Mouse (Mus musculus): ENCODE data around the gene Ecm1. TPM values are rescaled to one million over a fixed set of nuclear protein-coding genes. Genes with fewer than 3 reads are reported as not detected.

Ecm1 gene
- polyA plus RNA-seq, 1 experiment from 2014 or later, result 35.8 TPM

GRCm38 (mm10) chr3:95718153-95718552 lies 21.2 kb downstream of the Ecm1 start:
- H3K27me3 ChIP-seq (replicated peaks; ENCODE audit: control insufficient read depth, insufficient read depth, low read length), result no peaks in the 10 kb centered on the region
- H3K36me3 ChIP-seq (ENCODE audit: control insufficient read depth, insufficient read depth), result no peaks in the 10 kb centered on the region
- H3K9me3 ChIP-seq (ENCODE audit: control insufficient read depth), result 0 out of 2 replicates have a peak, but pooled peaks cover 3% of the 10 kb centered on the region
- ATAC-seq, result no peak
- no peaks in the 10 kb centered on the region for H3K4me1 ChIP-seq (replicated peaks; ENCODE audit: control insufficient read depth, insufficient read depth, low read length)
- H3K4me3 ChIP-seq (ENCODE audit: low read depth, low read length), result no peak overlapping the region
- TF ChIP-seq CTCF (IDR thresholded peaks at IDR 0.05; ENCODE audit: low read depth), result no peak
- 53% methylated on average over 2 of the region's 2 CpGs for WGBS
- no peak overlapping the region for H3K9ac ChIP-seq (ENCODE audit: low read depth, low read length)
- no peak overlapping the region for H3K27ac ChIP-seq (ENCODE audit: low read depth, low read length)
- H3K4me2 ChIP-seq (replicated peaks; ENCODE audit: low read depth), result no peak overlapping the region

DNA sequence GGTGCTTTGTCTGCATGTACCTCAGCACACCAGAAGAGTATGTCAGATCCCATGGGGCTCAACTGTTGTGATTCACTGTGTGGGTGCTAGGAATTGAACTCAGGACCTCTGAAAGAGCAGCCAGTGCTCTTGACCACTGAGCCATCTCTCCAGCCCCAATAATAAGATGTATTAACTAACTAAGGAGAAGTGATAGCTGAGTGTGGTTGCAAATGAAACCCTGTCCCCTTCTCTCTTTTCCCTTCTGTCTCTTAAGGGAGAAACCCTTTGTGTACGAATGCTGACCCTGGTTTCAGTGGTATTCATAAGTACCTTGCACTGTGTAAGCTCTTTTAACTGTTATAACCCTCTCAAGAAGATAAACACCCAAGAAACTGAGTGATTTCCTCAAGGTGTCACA lies 23.3 kb downstream of the Ecm1 start:
- Histone ChIP-seq H3K9me3 (ENCODE audit: control insufficient read depth) (0 out of 2 replicates have a peak, but pooled peaks cover 6% of the 10 kb centered on the region), H3K36me3 (ENCODE audit: control insufficient read depth, insufficient read depth) (no peaks in the 10 kb centered on the region), H3K9ac (ENCODE audit: low read depth, low read length) (no peak overlapping the region), H3K4me3 (ENCODE audit: low read depth, low read length) (no peak overlapping the region), H3K4me1 (replicated peaks; ENCODE audit: control insufficient read depth, insufficient read depth, low read length) (no peaks in the 10 kb centered on the region), H3K27ac (ENCODE audit: low read depth, low read length) (no peak overlapping the region), H3K27me3 (replicated peaks; ENCODE audit: control insufficient read depth, insufficient read depth, low read length) (no peaks in the 10 kb centered on the region), H3K4me2 (replicated peaks; ENCODE audit: low read depth) (no peak overlapping the region)
- 90% methylated on average over 1 of the region's 1 CpGs for WGBS
- no peak for ATAC-seq
- no peak for TF ChIP-seq CTCF (IDR thresholded peaks at IDR 0.05; ENCODE audit: low read depth)

DNA sequence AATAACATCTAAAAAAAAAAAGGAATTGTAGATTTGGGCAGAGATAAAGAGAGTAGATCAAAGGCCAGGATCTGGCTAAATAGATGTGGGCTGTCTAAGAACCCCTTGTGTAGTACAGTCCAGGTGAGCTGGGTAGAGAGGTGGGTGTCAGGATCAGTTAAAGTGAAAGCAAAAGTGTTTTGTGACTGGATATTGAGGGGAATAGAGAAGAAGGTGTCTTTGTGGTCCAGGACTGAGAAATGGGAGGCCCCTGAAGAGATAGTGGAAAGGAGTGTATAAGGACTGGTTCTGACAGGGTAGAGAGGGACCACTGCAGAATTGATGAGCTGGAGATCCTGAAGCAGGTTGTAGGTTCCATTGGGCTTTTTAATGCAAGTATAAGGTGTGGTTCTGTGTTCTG lies 29.4 kb downstream of the Ecm1 start:
- H3K9me3 ChIP-seq (ENCODE audit: control insufficient read depth), result 0 out of 2 replicates have a peak, but pooled peaks cover 6% of the 10 kb centered on the region
- no peak for TF ChIP-seq CTCF (IDR thresholded peaks at IDR 0.05; ENCODE audit: low read depth)
- no peaks in the 10 kb centered on the region for H3K36me3 ChIP-seq (ENCODE audit: control insufficient read depth, insufficient read depth)
- no peak overlapping the region for H3K9ac ChIP-seq (ENCODE audit: low read depth, low read length)
- no peak overlapping the region for H3K4me3 ChIP-seq (ENCODE audit: low read depth, low read length)
- H3K4me2 ChIP-seq (replicated peaks; ENCODE audit: low read depth), result no peak overlapping the region
- H3K4me1 ChIP-seq (replicated peaks; ENCODE audit: control insufficient read depth, insufficient read depth, low read length), result no peaks in the 10 kb centered on the region
- no peaks in the 10 kb centered on the region for H3K27me3 ChIP-seq (replicated peaks; ENCODE audit: control insufficient read depth, insufficient read depth, low read length)
- H3K27ac ChIP-seq (ENCODE audit: low read depth, low read length), result no peak overlapping the region
- no peak for ATAC-seq

GRCm38 (mm10) chr3:95709044-95709443 lies 30.3 kb downstream of the Ecm1 start:
- no peak for ATAC-seq
- Histone ChIP-seq H3K36me3 (ENCODE audit: control insufficient read depth, insufficient read depth) (no peaks in the 10 kb centered on the region), H3K4me1 (replicated peaks; ENCODE audit: control insufficient read depth, insufficient read depth, low read length) (no peaks in the 10 kb centered on the region), H3K4me3 (ENCODE audit: low read depth, low read length) (no peak overlapping the region), H3K9ac (ENCODE audit: low read depth, low read length) (no peak overlapping the region), H3K4me2 (replicated peaks; ENCODE audit: low read depth) (no peak overlapping the region), H3K9me3 (ENCODE audit: control insufficient read depth) (0 out of 2 replicates have a peak, but pooled peaks cover 6% of the 10 kb centered on the region), H3K27ac (ENCODE audit: low read depth, low read length) (no peak overlapping the region), H3K27me3 (replicated peaks; ENCODE audit: control insufficient read depth, insufficient read depth, low read length) (no peaks in the 10 kb centered on the region)
- TF ChIP-seq CTCF (IDR thresholded peaks at IDR 0.05; ENCODE audit: low read depth), result no peak
- WGBS, result 86% methylated on average over 4 of the region's 4 CpGs

DNA sequence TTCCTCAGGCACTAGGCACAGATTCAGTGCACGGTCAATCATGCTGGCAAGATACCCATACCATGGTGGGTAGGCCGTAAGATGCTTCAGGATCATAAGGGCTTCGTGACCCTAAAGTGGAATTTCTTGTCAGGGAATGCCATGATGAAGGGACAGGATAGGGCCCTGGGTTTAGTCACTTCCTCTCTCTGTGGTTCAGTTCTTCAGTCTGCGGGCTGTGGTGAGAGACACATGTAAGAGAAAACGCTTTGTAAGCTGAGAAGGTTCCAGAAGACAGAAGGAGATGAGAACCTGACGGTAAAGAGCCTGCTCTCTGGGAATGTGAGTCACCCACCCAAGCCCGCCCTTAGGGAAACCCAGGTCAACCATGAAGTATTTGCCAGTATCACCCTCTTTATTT lies 31.9 kb downstream of the Ecm1 start:
- Histone ChIP-seq H3K4me3 (ENCODE audit: low read depth, low read length) (no peak overlapping the region), H3K36me3 (ENCODE audit: control insufficient read depth, insufficient read depth) (no peaks in the 10 kb centered on the region), H3K27ac (ENCODE audit: low read depth, low read length) (no peak overlapping the region), H3K4me1 (replicated peaks; ENCODE audit: control insufficient read depth, insufficient read depth, low read length) (no peaks in the 10 kb centered on the region), H3K9me3 (ENCODE audit: control insufficient read depth) (no peaks in the 10 kb centered on the region), H3K9ac (ENCODE audit: low read depth, low read length) (no peak overlapping the region), H3K4me2 (replicated peaks; ENCODE audit: low read depth) (no peak overlapping the region), H3K27me3 (replicated peaks; ENCODE audit: control insufficient read depth, insufficient read depth, low read length) (no peaks in the 10 kb centered on the region)
- WGBS, result 91% methylated on average over 7 of the region's 7 CpGs
- no peak for TF ChIP-seq CTCF (IDR thresholded peaks at IDR 0.05; ENCODE audit: low read depth)
- ATAC-seq, result no peak

DNA sequence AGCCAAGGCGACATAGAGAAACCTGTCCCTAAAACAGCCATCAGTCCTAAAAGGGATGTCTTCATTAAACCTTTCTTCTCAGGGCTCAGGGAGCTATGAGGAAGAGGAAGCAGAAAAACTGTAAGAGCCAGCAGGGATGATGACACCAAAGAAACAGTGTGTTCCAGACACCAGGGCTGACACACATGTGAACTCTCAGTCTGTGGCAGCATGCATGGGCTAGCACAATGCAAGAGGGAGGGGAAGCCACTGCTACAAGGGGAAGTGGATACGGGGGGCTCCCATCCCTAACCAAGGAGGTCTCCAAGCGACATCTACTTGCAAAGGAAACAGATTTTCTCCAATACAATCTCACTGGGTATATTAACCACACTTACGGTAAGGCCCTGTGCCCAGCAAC lies 33.1 kb downstream of the Ecm1 start:
- Histone ChIP-seq H3K4me3 (ENCODE audit: low read depth, low read length) (no peak overlapping the region), H3K36me3 (ENCODE audit: control insufficient read depth, insufficient read depth) (no peaks in the 10 kb centered on the region)

GRCm38 (mm10) chr3:95704612-95705011 lies 34.8 kb downstream of the Ecm1 start:
- H3K9ac ChIP-seq (ENCODE audit: low read depth, low read length), result no peak overlapping the region
- no peak for ATAC-seq
- WGBS, result 78% methylated on average over 4 of the region's 4 CpGs
- H3K27ac ChIP-seq (ENCODE audit: low read depth, low read length), result no peak overlapping the region
- H3K4me1 ChIP-seq (replicated peaks; ENCODE audit: control insufficient read depth, insufficient read depth, low read length), result peaks cover 11% of the 10 kb centered on the region; the same call in 1 of the 2 replicates
- no peak overlapping the region for H3K4me2 ChIP-seq (replicated peaks; ENCODE audit: low read depth)
- no peaks in the 10 kb centered on the region for H3K27me3 ChIP-seq (replicated peaks; ENCODE audit: control insufficient read depth, insufficient read depth, low read length)
- H3K9me3 ChIP-seq (ENCODE audit: control insufficient read depth), result no peaks in the 10 kb centered on the region
- H3K4me3 ChIP-seq (ENCODE audit: low read depth, low read length), result no peak overlapping the region
- H3K36me3 ChIP-seq (ENCODE audit: control insufficient read depth, insufficient read depth), result no peaks in the 10 kb centered on the region
- TF ChIP-seq CTCF (IDR thresholded peaks at IDR 0.05; ENCODE audit: low read depth), result no peak

More for the DNA sequence above, 33.1 kb downstream of the Ecm1 start:
- no peak overlapping the region for H3K27ac ChIP-seq (ENCODE audit: low read depth, low read length)
- no peaks in the 10 kb centered on the region for H3K27me3 ChIP-seq (replicated peaks; ENCODE audit: control insufficient read depth, insufficient read depth, low read length)
- no peaks in the 10 kb centered on the region for H3K9me3 ChIP-seq (ENCODE audit: control insufficient read depth)
- H3K4me1 ChIP-seq (replicated peaks; ENCODE audit: control insufficient read depth, insufficient read depth, low read length), result peaks cover 8% of the 10 kb centered on the region; the same call in 1 of the 2 replicates
- TF ChIP-seq CTCF (IDR thresholded peaks at IDR 0.05; ENCODE audit: low read depth), result no peak
- WGBS, result 94% methylated on average over 4 of the region's 4 CpGs
- H3K9ac ChIP-seq (ENCODE audit: low read depth, low read length), result no peak overlapping the region
- ATAC-seq, result no peak
- H3K4me2 ChIP-seq (replicated peaks; ENCODE audit: low read depth), result no peak overlapping the region
